Mouse (Mus musculus): ENCODE results near the gene Glis3. TPM values are rescaled to one million over a fixed set of nuclear protein-coding genes. Genes with fewer than 3 reads are reported as not detected.

Gene Glis3
- polyA plus RNA-seq, 1 experiment from 2014 or later: 0.13 TPM

GRCm38 (mm10) chr19:28376401-28376800, 303.5 kb downstream of the Glis3 start:
- Histone ChIP-seq H3K27me3 (no peaks in the 10 kb centered on the region), H3K4me1 (replicated peaks) (no peaks in the 10 kb centered on the region), H3K9ac (no peak overlapping the region), H3K9me3 (replicated peaks) (no peaks in the 10 kb centered on the region), H3K36me3 (no peaks in the 10 kb centered on the region), H3K27ac (no peak overlapping the region), H3K4me3 (replicated peaks) (no peak overlapping the region), H3K4me2 (no peak overlapping the region)
- ATAC-seq (ENCODE audit: low read depth) (no peak), DNase-seq (no peak)
- 56% methylated on average over 1 of the region's 1 CpGs for WGBS (ENCODE audit: insufficient replicate concordance)

- DNase-seq (no peak), ATAC-seq (ENCODE audit: low read depth) (no peak)
- Histone ChIP-seq H3K27me3 (no peaks in the 10 kb centered on the region), H3K4me3 (replicated peaks) (no peak overlapping the region), H3K9me3 (replicated peaks) (no peaks in the 10 kb centered on the region), H3K4me1 (replicated peaks) (no peaks in the 10 kb centered on the region), H3K36me3 (no peaks in the 10 kb centered on the region), H3K9ac (no peak overlapping the region), H3K4me2 (no peak overlapping the region), H3K27ac (no peak overlapping the region)
- 63% methylated on average over 2 of the region's 2 CpGs for WGBS (ENCODE audit: insufficient replicate concordance)
These were observed 304.1 kb downstream of the Glis3 start for GRCm38 (mm10) chr19:28375746-28376145.

GRCm38 (mm10) chr19:28374524-28374923, 305.4 kb downstream of the Glis3 start:
- no peaks in the 10 kb centered on the region for H3K9me3 ChIP-seq (replicated peaks)
- no peak overlapping the region for H3K4me2 ChIP-seq
- no peak overlapping the region for H3K27ac ChIP-seq
- DNase-seq (no peak), ATAC-seq (ENCODE audit: low read depth) (no peak)
- H3K27me3 ChIP-seq: no peaks in the 10 kb centered on the region
- H3K36me3 ChIP-seq: no peaks in the 10 kb centered on the region
- no peaks in the 10 kb centered on the region for H3K4me1 ChIP-seq (replicated peaks)
- 53% methylated on average over 2 of the region's 2 CpGs for WGBS (ENCODE audit: insufficient replicate concordance)
- no peak overlapping the region for H3K4me3 ChIP-seq (replicated peaks)
- H3K9ac ChIP-seq: no peak overlapping the region

- Histone ChIP-seq H3K36me3 (no peaks in the 10 kb centered on the region), H3K4me2 (no peak overlapping the region), H3K9ac (no peak overlapping the region), H3K27ac (no peak overlapping the region), H3K9me3 (replicated peaks) (no peaks in the 10 kb centered on the region), H3K27me3 (no peaks in the 10 kb centered on the region), H3K4me3 (replicated peaks) (no peak overlapping the region), H3K4me1 (replicated peaks) (no peaks in the 10 kb centered on the region)
- DNase-seq: no peak
- 53% methylated on average over 4 of the region's 4 CpGs for WGBS (ENCODE audit: insufficient replicate concordance)
- no peak for ATAC-seq (ENCODE audit: low read depth)
These were observed 311.7 kb downstream of the Glis3 start for GRCm38 (mm10) chr19:28368215-28368614.

- no peak for DNase-seq
- no peak for ATAC-seq (ENCODE audit: low read depth)
- WGBS (ENCODE audit: insufficient replicate concordance): 71% methylated on average over 6 of the region's 6 CpGs
- no peak overlapping the region for H3K27ac ChIP-seq
- no peak overlapping the region for H3K4me3 ChIP-seq (replicated peaks)
- H3K9me3 ChIP-seq (replicated peaks): no peaks in the 10 kb centered on the region
- H3K9ac ChIP-seq: no peak overlapping the region
- no peak overlapping the region for H3K4me2 ChIP-seq
- no peaks in the 10 kb centered on the region for H3K36me3 ChIP-seq
- no peaks in the 10 kb centered on the region for H3K4me1 ChIP-seq (replicated peaks)
- H3K27me3 ChIP-seq: no peaks in the 10 kb centered on the region
These were observed 312.6 kb downstream of the Glis3 start for GRCm38 (mm10) chr19:28367274-28367673.

GRCm38 (mm10) chr19:28366766-28367165, 313.1 kb downstream of the Glis3 start:
- Histone ChIP-seq H3K9ac (no peak overlapping the region), H3K4me1 (replicated peaks) (no peaks in the 10 kb centered on the region), H3K4me3 (replicated peaks) (no peak overlapping the region), H3K27ac (no peak overlapping the region), H3K27me3 (no peaks in the 10 kb centered on the region), H3K4me2 (no peak overlapping the region), H3K9me3 (replicated peaks) (no peaks in the 10 kb centered on the region), H3K36me3 (no peaks in the 10 kb centered on the region)
- no peak for ATAC-seq (ENCODE audit: low read depth)
- no peak for DNase-seq
- WGBS (ENCODE audit: insufficient replicate concordance): 67% methylated on average over 1 of the region's 1 CpGs

GRCm38 (mm10) chr19:28365897-28366296, 314.0 kb downstream of the Glis3 start:
- H3K27ac ChIP-seq: no peak overlapping the region

GRCm38 (mm10) chr19:28360884-28361283, 319.0 kb downstream of the Glis3 start:
- no peak for ATAC-seq (ENCODE audit: low read depth)
- no peak overlapping the region for H3K9ac ChIP-seq
- H3K9me3 ChIP-seq (replicated peaks): no peaks in the 10 kb centered on the region
- no peaks in the 10 kb centered on the region for H3K36me3 ChIP-seq
- WGBS (ENCODE audit: insufficient replicate concordance): 65% methylated on average over 4 of the region's 4 CpGs
- no peak for DNase-seq
- no peak overlapping the region for H3K4me3 ChIP-seq (replicated peaks)
- no peaks in the 10 kb centered on the region for H3K4me1 ChIP-seq (replicated peaks)
- no peak overlapping the region for H3K4me2 ChIP-seq
- no peak overlapping the region for H3K27ac ChIP-seq
- H3K27me3 ChIP-seq: no peaks in the 10 kb centered on the region

More at GRCm38 (mm10) chr19:28365897-28366296, 314.0 kb downstream of the Glis3 start:
- no peaks in the 10 kb centered on the region for H3K4me1 ChIP-seq (replicated peaks)
- ATAC-seq (ENCODE audit: low read depth) (no peak), DNase-seq (peak; percentile 2)
- no peaks in the 10 kb centered on the region for H3K27me3 ChIP-seq
- no peaks in the 10 kb centered on the region for H3K36me3 ChIP-seq
- H3K9ac ChIP-seq: no peak overlapping the region
- no peak overlapping the region for H3K4me3 ChIP-seq (replicated peaks)
- no peak overlapping the region for H3K4me2 ChIP-seq
- no peaks in the 10 kb centered on the region for H3K9me3 ChIP-seq (replicated peaks)
- 44% methylated on average over 7 of the region's 7 CpGs for WGBS (ENCODE audit: insufficient replicate concordance)

- ATAC-seq (ENCODE audit: low read depth): no peak
- H3K4me3 ChIP-seq (replicated peaks): no peak overlapping the region
- WGBS (ENCODE audit: insufficient replicate concordance): 79% methylated on average over 9 of the region's 9 CpGs
These were observed 322.3 kb downstream of the Glis3 start for GRCm38 (mm10) chr19:28357595-28357994.

GRCm38 (mm10) chr19:28351068-28352066, 328.5 kb downstream of the Glis3 start:
- H3K9me3 ChIP-seq (replicated peaks): no peaks in the 10 kb centered on the region
- no peak overlapping the region for H3K4me3 ChIP-seq (replicated peaks)
- WGBS (ENCODE audit: insufficient replicate concordance): 70% methylated on average over 13 of the region's 13 CpGs
- ATAC-seq (ENCODE audit: low read depth) (no peak), DNase-seq (no peak)
- H3K4me1 ChIP-seq (replicated peaks): no peaks in the 10 kb centered on the region
- H3K9ac ChIP-seq: no peak overlapping the region
- H3K27me3 ChIP-seq: no peaks in the 10 kb centered on the region
- no peak overlapping the region for H3K4me2 ChIP-seq
- H3K27ac ChIP-seq: no peak overlapping the region
- no peaks in the 10 kb centered on the region for H3K36me3 ChIP-seq

More at GRCm38 (mm10) chr19:28357595-28357994, 322.3 kb downstream of the Glis3 start:
- Histone ChIP-seq H3K9ac (no peak overlapping the region), H3K27ac (no peak overlapping the region), H3K36me3 (no peaks in the 10 kb centered on the region), H3K4me1 (replicated peaks) (no peaks in the 10 kb centered on the region), H3K9me3 (replicated peaks) (no peaks in the 10 kb centered on the region), H3K4me2 (no peak overlapping the region), H3K27me3 (no peaks in the 10 kb centered on the region)
- DNase-seq: no peak

GRCm38 (mm10) chr19:28347080-28347825, 332.6 kb downstream of the Glis3 start:
- DNase-seq (no peak), ATAC-seq (ENCODE audit: low read depth) (no peak)
- no peak overlapping the region for H3K4me2 ChIP-seq
- no peak overlapping the region for H3K9ac ChIP-seq
- H3K27me3 ChIP-seq: no peaks in the 10 kb centered on the region
- no peaks in the 10 kb centered on the region for H3K36me3 ChIP-seq
- H3K4me1 ChIP-seq (replicated peaks): no peaks in the 10 kb centered on the region
- H3K9me3 ChIP-seq (replicated peaks): no peaks in the 10 kb centered on the region
- 65% methylated on average over 13 of the region's 13 CpGs for WGBS (ENCODE audit: insufficient replicate concordance)
- H3K4me3 ChIP-seq (replicated peaks): no peak overlapping the region
- no peak overlapping the region for H3K27ac ChIP-seq

Data from liver, embryonic 13.5 days (tissue).